Mouse (Mus musculus) G1E-ER4 (cell line): ENCODE results near the gene Rbbp5. TPM values are rescaled to one million over a fixed set of nuclear protein-coding genes. Genes with fewer than 3 reads are reported as not detected.

ENCODE experiments used
- GATA1 ChIP-seq: IDR thresholded peaks from one replicate; pipeline ENCODE4 v1.8.0; 2012; ENCODE audit warnings: low read length, inconsistent platforms
- polyA plus RNA-seq: library from polyadenylated mRNA; stranded (reverse); fragments of >175 nt; gene quantifications from 2 replicates; pipeline ENCODE4 v1.2.3, GENCODE M21; 2012

Rbbp5 gene
- polyA plus RNA-seq, 1 experiment: 7.5 TPM

GRCm38 (mm10) chr1:132476575-132476927 lies 614 bp upstream of the Rbbp5 start:
- no peak for TF ChIP-seq GATA1

GRCm38 (mm10) chr1:132479438-132479837 lies 2.3 kb downstream of the Rbbp5 start:
- TF ChIP-seq GATA1: no peak

- TF ChIP-seq GATA1: no peak
Measured at GRCm38 (mm10) chr1:132481619-132482018, 4.5 kb downstream of the Rbbp5 start.

- TF ChIP-seq GATA1: no peak
Measured at GRCm38 (mm10) chr1:132483234-132483633, 6.1 kb downstream of the Rbbp5 start.

GRCm38 (mm10) chr1:132483759-132484158 lies 6.6 kb downstream of the Rbbp5 start:
- no peak for TF ChIP-seq GATA1

GRCm38 (mm10) chr1:132500535-132500934 lies 23.4 kb downstream of the Rbbp5 start:
- TF ChIP-seq GATA1: no peak

GRCm38 (mm10) chr1:132505155-132505554 lies 28.0 kb downstream of the Rbbp5 start:
- TF ChIP-seq GATA1: no peak

DNA sequence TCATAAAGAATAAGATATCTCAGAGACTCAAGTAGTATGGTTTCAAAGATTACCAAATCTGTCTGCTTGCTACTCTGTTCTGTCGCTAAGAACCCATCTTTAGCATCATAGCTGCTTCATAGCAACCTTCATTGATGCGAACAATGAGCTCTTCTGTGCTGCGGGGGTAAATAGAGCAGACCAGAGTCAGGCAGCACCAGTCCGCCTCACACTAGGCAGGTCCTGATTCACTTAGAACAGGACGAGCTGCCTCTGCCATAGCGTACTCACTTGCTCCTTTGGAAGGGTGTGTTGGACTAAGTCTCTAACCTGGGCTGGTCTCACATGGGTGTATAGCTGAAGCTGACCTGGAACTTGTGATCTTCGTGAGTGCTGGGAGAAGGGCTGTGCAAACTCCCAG lies 28.9 kb downstream of the Rbbp5 start, which contains the start of gene Tmem81:
Tmem81 (plus strand) TSS at position 173 of the 400 bp plus-strand sequence.
- TF ChIP-seq GATA1: no peak

- TF ChIP-seq GATA1: no peak
Measured at GRCm38 (mm10) chr1:132506656-132507055, 29.5 kb downstream of the Rbbp5 start.

- no peak for TF ChIP-seq GATA1
Measured at GRCm38 (mm10) chr1:132509771-132510170, 32.6 kb downstream of the Rbbp5 start.

DNA sequence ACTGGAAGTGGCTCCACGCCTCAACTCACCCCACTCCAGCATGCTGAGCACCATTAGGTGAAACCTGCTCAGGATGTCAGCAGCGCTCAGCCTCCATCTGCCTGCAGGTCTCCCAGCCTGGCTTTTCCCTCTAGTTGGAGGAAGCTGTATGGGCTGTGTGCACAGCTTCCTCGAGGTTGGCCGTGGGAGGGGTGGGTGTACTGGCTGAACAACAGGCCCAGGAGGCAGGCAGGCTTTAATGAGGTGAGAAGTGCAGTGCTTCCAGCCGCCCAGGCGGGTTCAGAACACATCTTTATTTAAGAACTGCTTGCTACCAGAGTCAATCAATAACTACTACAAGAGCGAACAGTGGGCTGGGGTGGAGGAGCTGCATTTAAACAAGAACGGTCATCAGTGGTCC lies 34.4 kb downstream of the Rbbp5 start:
- TF ChIP-seq GATA1: no peak

- TF ChIP-seq GATA1: no peak
Measured at GRCm38 (mm10) chr1:132512106-132512505, 34.9 kb downstream of the Rbbp5 start.

- TF ChIP-seq GATA1: no peak
Measured at GRCm38 (mm10) chr1:132515339-132515738, 38.2 kb downstream of the Rbbp5 start.

GRCm38 (mm10) chr1:132516776-132517175 lies 39.6 kb downstream of the Rbbp5 start:
- TF ChIP-seq GATA1: no peak

DNA sequence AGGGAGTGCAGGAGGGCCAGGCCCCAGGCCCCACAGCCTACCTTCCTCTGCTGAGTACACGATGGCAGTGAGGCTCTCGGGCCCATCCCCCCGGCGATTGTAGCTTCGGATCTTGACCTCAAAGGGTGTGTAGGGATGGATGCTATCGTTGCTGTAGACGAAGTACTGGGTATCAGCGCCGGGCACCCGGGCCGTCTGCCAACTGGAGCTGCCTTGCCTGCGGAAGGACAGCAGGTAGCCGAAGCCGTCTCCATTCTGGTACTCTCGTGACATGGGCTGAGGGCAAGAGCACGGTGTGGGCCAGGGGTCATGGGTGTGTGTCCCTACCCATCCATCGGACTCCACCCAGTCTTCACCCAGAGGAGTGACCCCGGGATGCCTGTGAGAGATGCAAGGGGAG lies 41.5 kb downstream of the Rbbp5 start:
- TF ChIP-seq GATA1: no peak

DNA sequence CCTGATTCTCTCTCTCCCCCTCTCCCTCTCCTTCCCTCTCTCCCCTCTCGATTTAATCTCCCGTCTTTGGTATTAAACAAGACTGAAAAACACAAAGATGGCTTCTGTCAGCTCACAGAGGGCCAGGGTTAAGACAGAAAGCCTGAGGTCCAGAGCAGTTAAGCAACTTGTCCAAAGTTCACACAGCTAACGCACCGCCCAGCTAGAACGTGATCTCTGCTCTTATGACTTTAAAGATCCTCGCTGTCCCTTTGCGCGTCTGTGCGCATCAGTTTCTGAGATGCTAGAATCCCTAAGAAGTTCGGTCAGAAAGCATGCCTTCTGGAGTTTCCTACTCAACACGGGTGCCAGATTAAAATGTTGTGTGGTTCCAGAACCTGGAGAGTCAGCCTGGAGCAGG lies 42.6 kb downstream of the Rbbp5 start:
- no peak for TF ChIP-seq GATA1

- no peak for TF ChIP-seq GATA1
Measured at GRCm38 (mm10) chr1:132520764-132521163, 43.6 kb downstream of the Rbbp5 start.

GRCm38 (mm10) chr1:132523048-132523447 lies 45.9 kb downstream of the Rbbp5 start:
- TF ChIP-seq GATA1: no peak

DNA sequence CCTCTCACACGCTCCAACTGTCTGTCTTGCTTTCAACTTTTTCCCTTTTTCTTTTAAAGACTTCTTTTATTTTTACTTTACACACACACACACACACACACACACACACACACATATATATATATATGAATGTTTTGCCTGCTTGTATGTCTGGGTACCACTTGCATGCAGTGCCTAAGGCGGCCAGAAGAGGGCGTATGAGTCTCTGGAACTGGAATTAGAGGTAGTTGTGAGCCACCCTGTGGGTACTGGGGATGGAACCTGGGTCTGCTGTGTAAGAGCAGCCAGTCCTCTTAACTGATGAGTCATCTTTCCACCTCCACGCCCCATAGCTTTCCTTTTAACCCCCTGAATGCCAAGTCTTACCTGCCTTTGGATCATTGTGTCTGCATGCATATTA lies 46.8 kb downstream of the Rbbp5 start:
- no peak for TF ChIP-seq GATA1

DNA sequence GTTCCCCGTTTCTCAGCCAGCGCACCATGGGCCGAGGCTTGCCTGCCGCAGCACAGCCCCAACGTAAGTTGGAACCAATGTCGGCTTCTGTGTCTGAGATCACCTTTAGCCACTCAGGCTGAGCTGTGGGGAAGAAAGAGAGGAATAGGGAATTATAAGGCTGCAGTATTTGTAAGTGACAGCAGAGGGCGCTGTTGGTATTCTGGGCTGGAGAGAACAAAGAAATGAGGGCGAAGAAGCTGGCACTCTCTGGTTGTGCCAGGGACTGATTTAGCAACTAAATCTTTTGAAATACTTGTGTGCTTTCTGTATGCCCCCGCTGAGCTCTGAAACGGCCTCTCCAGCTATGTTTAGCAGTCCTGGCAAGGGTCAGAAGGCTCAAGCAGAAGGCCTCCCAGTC lies 48.7 kb downstream of the Rbbp5 start:
- no peak for TF ChIP-seq GATA1
